Mouse (Mus musculus): ENCODE results near the gene Ppp1r35. TPM values are rescaled to one million over a fixed set of nuclear protein-coding genes. Genes with fewer than 3 reads are reported as not detected.

Gene Ppp1r35
- polyA plus RNA-seq (2012; rRNA removed) (22.8 and 23.1 TPM in 2 replicates), polyA plus RNA-seq (2014; fragmentation: Nextera tagmentation; extraction: Ambion mirVana) (25.5 and 27.0 TPM in 2 replicates)

- Histone ChIP-seq H3K4me3 (ENCODE audit: insufficient read depth in 1 of 2, low read depth in 2 of 2, low read length in 2 of 2) (peak within 1 kb of the TSS; percentile 88 to 100), H3K9ac (replicated peaks) (peak within 1 kb of the TSS; percentile 97), H3K4me1 (replicated peaks; ENCODE audit: control insufficient read depth in 2 of 2, insufficient read depth in 2 of 2, low read length in 1 of 2) (peaks cover 19 to 25% of the 10 kb centered on the region in 2 experiments), H3K9me3 (ENCODE audit: control insufficient read depth, low read length) (no peaks in the 10 kb centered on the region), H3K27ac (peak within 1 kb of the TSS; percentile 82), H3K4me2 (ENCODE audit: low read depth) (peak within 1 kb of the TSS; percentile 97), H3K27me3 (ENCODE audit: control insufficient read depth, insufficient read depth, low read length) (no peaks in the 10 kb centered on the region), H3K36me3 (replicated peaks; ENCODE audit: control insufficient read depth, insufficient read depth, low read depth) (peaks cover 34% of the 10 kb centered on the region)
- TF ChIP-seq CTCF (IDR thresholded peaks at IDR 0.05; ENCODE audit: low read depth): no peak
- no peak for TF ChIP-seq EP300 (IDR thresholded peaks at IDR 0.05; ENCODE audit: low read depth)
- DNase-seq (ENCODE audit: low read depth in 3 of 3, low spot score in 3 of 3): peak; percentile 91 to 93 (median 92)
- under 1% methylated on average over 31 of the region's 31 CpGs for WGBS (ENCODE audit: insufficient replicate concordance)
- ATAC-seq (ENCODE audit: insufficient read depth): peak; percentile 92
These were observed at the start of gene Ppp1r35 for GRCm38 (mm10) chr5:137778635-137779034. Gene Ppp1r35 (plus strand): TSS chr5:137778849.

- H3K9me3 ChIP-seq (ENCODE audit: control insufficient read depth, low read length): no peaks in the 10 kb centered on the region
- no peaks in the 10 kb centered on the region for H3K36me3 ChIP-seq (replicated peaks; ENCODE audit: control insufficient read depth, insufficient read depth, low read depth)
- no peak overlapping the region for H3K27ac ChIP-seq
- DNase-seq (ENCODE audit: low read depth in 3 of 3, low spot score in 3 of 3) (no peak), ATAC-seq (ENCODE audit: insufficient read depth) (no peak)
- WGBS (ENCODE audit: insufficient replicate concordance): 89% methylated on average over 12 of the region's 12 CpGs
- no peak overlapping the region for H3K4me3 ChIP-seq (ENCODE audit: insufficient read depth in 1 of 2, low read depth in 2 of 2, low read length in 2 of 2)
- no peak overlapping the region for H3K9ac ChIP-seq (replicated peaks)
- no peak for TF ChIP-seq CTCF (IDR thresholded peaks at IDR 0.05; ENCODE audit: low read depth)
- TF ChIP-seq EP300 (IDR thresholded peaks at IDR 0.05; ENCODE audit: low read depth): no peak
- peaks cover 0 to 2% of the 10 kb centered on the region in 2 experiments; a peak in 1 of 4 replicates for H3K4me1 ChIP-seq (replicated peaks; ENCODE audit: control insufficient read depth in 2 of 2, insufficient read depth in 2 of 2, low read length in 1 of 2)
- no peaks in the 10 kb centered on the region for H3K27me3 ChIP-seq (ENCODE audit: control insufficient read depth, insufficient read depth, low read length)
- H3K4me2 ChIP-seq (ENCODE audit: low read depth): no peak overlapping the region
These were observed 44.9 kb upstream of the Ppp1r35 start for GRCm38 (mm10) chr5:137733638-137734288.

- H3K4me1 ChIP-seq (replicated peaks; ENCODE audit: control insufficient read depth in 2 of 2, insufficient read depth in 2 of 2, low read length in 1 of 2): peaks cover 0 to 2% of the 10 kb centered on the region in 2 experiments; a peak in 1 of 4 replicates
- 43% methylated on average over 6 of the region's 6 CpGs for WGBS (ENCODE audit: insufficient replicate concordance)
- H3K27ac ChIP-seq: no peak overlapping the region
- H3K4me3 ChIP-seq (ENCODE audit: insufficient read depth in 1 of 2, low read depth in 2 of 2, low read length in 2 of 2): no peak overlapping the region
- H3K36me3 ChIP-seq (replicated peaks; ENCODE audit: control insufficient read depth, insufficient read depth, low read depth): no peaks in the 10 kb centered on the region
- no peak for DNase-seq (ENCODE audit: low read depth in 3 of 3, low spot score in 3 of 3)
- no peak overlapping the region for H3K9ac ChIP-seq (replicated peaks)
- H3K27me3 ChIP-seq (ENCODE audit: control insufficient read depth, insufficient read depth, low read length): no peaks in the 10 kb centered on the region
- no peak overlapping the region for H3K4me2 ChIP-seq (ENCODE audit: low read depth)
- TF ChIP-seq CTCF (IDR thresholded peaks at IDR 0.05; ENCODE audit: low read depth) (no peak), EP300 (IDR thresholded peaks at IDR 0.05; ENCODE audit: low read depth) (no peak)
- no peak for ATAC-seq (ENCODE audit: insufficient read depth)
- no peaks in the 10 kb centered on the region for H3K9me3 ChIP-seq (ENCODE audit: control insufficient read depth, low read length)
These were observed 44.2 kb upstream of the Ppp1r35 start for GRCm38 (mm10) chr5:137734289-137735061.

GRCm38 (mm10) chr5:137737400-137737940, 41.2 kb upstream of the Ppp1r35 start:
- Histone ChIP-seq H3K27ac (no peak overlapping the region), H3K36me3 (replicated peaks; ENCODE audit: control insufficient read depth, insufficient read depth, low read depth) (no peaks in the 10 kb centered on the region), H3K27me3 (ENCODE audit: control insufficient read depth, insufficient read depth, low read length) (no peaks in the 10 kb centered on the region), H3K9me3 (ENCODE audit: control insufficient read depth, low read length) (no peaks in the 10 kb centered on the region), H3K4me1 (replicated peaks; ENCODE audit: control insufficient read depth in 2 of 2, insufficient read depth in 2 of 2, low read length in 1 of 2) (peaks cover 10 to 12% of the 10 kb centered on the region in 2 experiments; a peak in 3 of 4 replicates), H3K4me3 (ENCODE audit: insufficient read depth in 1 of 2, low read depth in 2 of 2, low read length in 2 of 2) (no peak overlapping the region), H3K4me2 (ENCODE audit: low read depth) (no peak overlapping the region), H3K9ac (replicated peaks) (no peak overlapping the region)
- TF ChIP-seq EP300 (IDR thresholded peaks at IDR 0.05; ENCODE audit: low read depth) (no peak), CTCF (IDR thresholded peaks at IDR 0.05; ENCODE audit: low read depth) (no peak)
- WGBS (ENCODE audit: insufficient replicate concordance): 61% methylated on average over 6 of the region's 6 CpGs
- DNase-seq (ENCODE audit: low read depth in 3 of 3, low spot score in 3 of 3): no peak
- no peak for ATAC-seq (ENCODE audit: insufficient read depth)

- H3K9ac ChIP-seq (replicated peaks): no peak overlapping the region
- TF ChIP-seq EP300 (IDR thresholded peaks at IDR 0.05; ENCODE audit: low read depth): no peak
- peak; percentile 53 for TF ChIP-seq CTCF (IDR thresholded peaks at IDR 0.05; ENCODE audit: low read depth)
- peaks cover 10 to 12% of the 10 kb centered on the region in 2 experiments; a peak in 3 of 4 replicates for H3K4me1 ChIP-seq (replicated peaks; ENCODE audit: control insufficient read depth in 2 of 2, insufficient read depth in 2 of 2, low read length in 1 of 2)
- H3K36me3 ChIP-seq (replicated peaks; ENCODE audit: control insufficient read depth, insufficient read depth, low read depth): no peaks in the 10 kb centered on the region
- no peak overlapping the region for H3K4me2 ChIP-seq (ENCODE audit: low read depth)
- H3K4me3 ChIP-seq (ENCODE audit: insufficient read depth in 1 of 2, low read depth in 2 of 2, low read length in 2 of 2): no peak overlapping the region
- H3K27ac ChIP-seq: no peak overlapping the region
- WGBS (ENCODE audit: insufficient replicate concordance): 57% methylated on average over 5 of the region's 5 CpGs
- no peaks in the 10 kb centered on the region for H3K27me3 ChIP-seq (ENCODE audit: control insufficient read depth, insufficient read depth, low read length)
- DNase-seq (ENCODE audit: low read depth in 3 of 3, low spot score in 3 of 3): no peak
- ATAC-seq (ENCODE audit: insufficient read depth): no peak
- no peaks in the 10 kb centered on the region for H3K9me3 ChIP-seq (ENCODE audit: control insufficient read depth, low read length)
These were observed 40.1 kb upstream of the Ppp1r35 start for GRCm38 (mm10) chr5:137738516-137738915.

Measured in liver, embryonic 14.5 days (tissue).